Mouse (Mus musculus) adrenal gland, adult 8-10 months (tissue): ENCODE data around the gene Gja5. TPM values are rescaled to one million over a fixed set of nuclear protein-coding genes. Genes with fewer than 3 reads are reported as not detected.

Experiments
- DNase-seq: peaks from one replicate; pipeline ENCODE4 v3.0.0; 2022
- total RNA-seq, 4 experiments: library from RNA; stranded (reverse); gene quantifications; 2 replicates each; pipeline ENCODE4 v1.2.4; 2022

Gene Gja5
- total RNA-seq, 4 experiments from 2014 or later: 1.0 to 2.6 (median 1.3) TPM

DNA sequence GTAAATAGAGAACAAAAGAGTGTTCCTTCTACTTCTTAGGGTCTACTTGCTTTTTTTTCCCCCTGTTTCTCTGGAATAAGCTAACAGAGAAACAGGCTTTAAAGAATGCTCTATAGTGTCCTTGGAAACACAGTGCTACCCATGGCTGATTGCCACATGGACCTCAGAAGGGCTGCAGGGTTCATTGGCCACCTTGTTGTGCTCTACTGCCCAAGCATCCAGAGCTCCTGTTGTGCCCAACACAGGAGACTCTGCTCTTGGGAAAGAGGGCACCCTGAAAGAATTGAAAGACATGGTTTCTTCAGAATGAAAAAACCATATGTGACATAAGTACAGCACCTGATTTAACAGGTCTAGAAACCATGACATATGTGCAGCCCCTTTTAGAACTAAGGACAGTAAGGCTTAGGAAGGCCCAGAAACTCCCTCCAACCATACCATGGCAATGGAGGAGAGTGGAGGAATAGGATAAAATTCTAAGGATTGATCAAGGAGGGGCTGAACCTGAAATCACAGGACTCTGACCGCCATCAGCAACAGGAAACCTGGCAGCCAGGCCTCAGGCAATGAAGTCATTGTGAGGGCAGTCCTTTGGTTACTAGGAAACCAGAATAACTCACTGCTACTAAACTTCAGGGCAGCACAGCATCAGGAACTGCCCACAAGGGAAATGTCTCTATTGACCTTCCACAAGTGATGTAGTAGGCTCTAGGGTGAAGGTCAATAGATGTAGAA is 200.4 kb downstream of the Gja5 start:
- DNase-seq: no peak

DNA sequence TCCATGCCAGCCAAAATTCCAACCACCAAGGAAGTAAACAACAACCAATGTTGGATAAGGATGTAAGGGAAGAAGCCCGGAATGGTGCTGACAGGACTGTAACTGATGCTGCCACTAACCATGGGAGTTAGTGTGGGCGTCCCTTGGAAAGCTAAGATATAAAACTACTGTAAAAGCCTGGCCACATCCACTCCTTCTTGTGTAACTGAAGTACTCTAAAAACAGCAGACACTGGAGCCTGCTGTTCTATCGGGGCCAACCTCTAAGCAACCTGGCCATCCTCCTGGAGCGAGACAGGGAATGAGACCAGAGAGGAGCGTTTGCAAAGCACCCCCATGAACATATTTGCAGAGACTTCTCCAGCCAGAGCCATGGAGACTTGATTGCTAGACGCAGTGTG is 213.0 kb downstream of the Gja5 start:
- no peak for DNase-seq

DNA sequence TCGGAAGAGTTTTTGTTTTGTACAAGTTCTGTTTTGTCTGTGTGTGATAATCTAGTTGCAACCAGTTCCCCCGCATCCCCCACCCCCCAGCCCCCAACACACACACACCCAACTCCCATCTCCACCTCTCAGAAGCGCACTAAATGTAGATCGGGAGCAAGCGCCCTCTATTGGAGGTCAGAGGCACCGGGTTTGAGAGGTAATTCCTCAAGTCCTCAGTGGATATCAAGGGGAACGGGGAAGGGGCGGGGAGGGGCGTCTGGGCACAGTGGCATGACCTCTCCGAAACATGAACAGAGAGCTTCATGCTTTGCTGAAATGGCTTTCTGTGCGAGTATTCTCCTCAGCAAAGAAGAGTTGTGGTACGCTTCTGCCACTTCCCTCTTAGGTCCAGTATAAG is 213.8 kb downstream of the Gja5 start:
- no peak for DNase-seq

GRCm38 (mm10) chr3:97124193-97124592 is 219.7 kb downstream of the Gja5 start:
- DNase-seq: no peak

Other genes with a start within 250 kb of the Gja5 start
- 1 to 10 TPM; 3.1 to 9.9 (median 5.0) TPM for gene Ankrd35, start 234.6 kb upstream of the Gja5 start, total RNA-seq
- gene Pias3, start 208.3 kb upstream of the Gja5 start, total RNA-seq: 10 to 100 TPM; 27.3 to 38.0 (median 32.6) TPM
- gene Nudt17, start 196.1 kb upstream of the Gja5 start, total RNA-seq: 1 to 10 TPM; 1.1 to 2.6 (median 1.6) TPM
- gene Polr3c, start 177.1 kb upstream of the Gja5 start, total RNA-seq: 10 to 100 TPM; 30.0 to 33.4 (median 31.1) TPM
- 10 to 100 TPM; 34.0 to 45.9 (median 39.5) TPM for gene Rnf115, start 177.0 kb upstream of the Gja5 start, total RNA-seq
- under 1 TPM in 1 of 4 experiments, not detected in 3; 0.22 TPM for gene Pdzk1, start 75.4 kb upstream of the Gja5 start, total RNA-seq
- under 1 TPM in 2 of 4 experiments, not detected in 2; 0.23 to 0.27 TPM for gene Cd160, start 75.3 kb upstream of the Gja5 start, total RNA-seq
- gene Gpr89, start 653 bp downstream of the Gja5 start, total RNA-seq: 10 to 100 TPM; 37.7 to 43.1 (median 41.9) TPM
- not detected for gene Gja8, start 21.3 kb downstream of the Gja5 start, total RNA-seq